Mouse (Mus musculus) A20 (cell line): ENCODE results near the gene Gale.

Source experiments
- DNase-seq: peaks from one replicate; pipeline ENCODE4 v3.0.0-alpha.2; 2011; ENCODE audit warnings: low read depth, low spot score

Gale gene

DNA sequence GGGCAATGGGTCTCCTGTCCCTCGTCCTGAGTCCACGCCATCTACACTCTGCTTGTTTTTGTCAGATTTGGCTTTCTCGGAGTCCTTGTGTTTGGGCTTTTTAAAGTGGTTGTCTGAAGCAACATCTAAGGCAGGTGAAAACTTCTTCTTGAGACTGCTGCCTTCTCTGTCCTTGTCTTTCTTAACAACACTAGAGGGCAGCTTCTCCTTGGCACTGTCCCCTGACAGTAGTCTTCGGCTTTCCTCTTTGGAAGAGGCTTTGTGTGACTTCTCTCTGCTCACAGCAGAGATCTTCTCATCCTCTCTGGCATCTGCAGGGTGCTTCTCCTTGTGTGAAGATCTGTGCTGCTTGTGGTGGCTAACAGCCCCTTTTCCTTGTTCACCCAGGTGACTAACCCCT lies 47.1 kb downstream of the Gale start:
- DNase-seq: no peak

DNA sequence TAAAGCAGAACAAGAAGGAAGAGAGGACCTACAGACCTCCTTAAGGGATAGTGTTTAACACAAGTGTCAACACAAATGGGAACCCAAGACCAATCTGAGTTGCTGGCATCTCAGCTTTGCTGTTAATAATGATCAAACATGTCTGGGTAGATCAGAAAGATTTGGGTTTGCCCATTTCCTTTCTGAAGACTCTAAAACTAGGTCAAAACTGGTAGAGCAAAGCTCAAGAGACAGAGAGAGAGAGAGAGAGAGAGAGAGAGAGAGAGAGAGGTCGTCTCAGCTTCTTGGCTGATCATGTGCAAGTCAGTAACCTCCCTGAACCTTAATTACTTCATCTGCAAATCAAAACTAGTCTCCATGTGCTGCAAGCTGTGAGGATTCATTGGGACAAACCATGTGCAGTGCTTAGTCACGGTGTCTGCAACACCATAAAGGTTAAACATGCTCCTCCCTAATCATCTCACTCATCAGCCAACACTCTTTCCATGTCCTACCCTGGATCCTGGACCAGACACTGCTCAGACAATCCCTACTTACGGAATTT lies 52.6 kb downstream of the Gale start:
- no peak for DNase-seq
